Mouse (Mus musculus) right cerebral cortex, adult 2 months (tissue): ENCODE measurements around the gene Adcy7.

ENCODE experiments used
- DNase-seq, 2 experiments: peaks; one replicate each; pipeline ENCODE4 v3.0.0; 2021 to 2022; ENCODE audit warnings: low spot score in 2 of 2

The Adcy7 gene

DNA sequence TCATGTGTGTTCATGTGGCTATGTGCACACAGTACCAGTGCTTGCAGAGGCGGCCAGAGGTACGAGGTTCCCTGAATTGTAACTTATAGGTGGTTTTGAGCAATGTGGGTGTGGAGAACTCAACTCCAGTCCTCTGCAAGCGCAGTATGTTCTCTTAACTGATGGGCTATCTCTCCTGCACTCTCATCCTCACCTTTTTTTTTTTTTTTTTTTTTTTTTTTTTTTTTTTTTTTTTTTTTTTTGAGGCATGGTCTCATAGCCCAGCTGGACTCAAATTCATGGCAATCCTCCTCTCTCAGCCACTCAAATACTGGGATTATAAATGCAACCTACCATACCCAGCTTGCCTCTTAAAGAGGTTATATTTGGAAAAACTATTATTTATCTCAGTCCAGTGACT is 58.6 kb downstream of the Adcy7 start:
- no peak for DNase-seq

DNA sequence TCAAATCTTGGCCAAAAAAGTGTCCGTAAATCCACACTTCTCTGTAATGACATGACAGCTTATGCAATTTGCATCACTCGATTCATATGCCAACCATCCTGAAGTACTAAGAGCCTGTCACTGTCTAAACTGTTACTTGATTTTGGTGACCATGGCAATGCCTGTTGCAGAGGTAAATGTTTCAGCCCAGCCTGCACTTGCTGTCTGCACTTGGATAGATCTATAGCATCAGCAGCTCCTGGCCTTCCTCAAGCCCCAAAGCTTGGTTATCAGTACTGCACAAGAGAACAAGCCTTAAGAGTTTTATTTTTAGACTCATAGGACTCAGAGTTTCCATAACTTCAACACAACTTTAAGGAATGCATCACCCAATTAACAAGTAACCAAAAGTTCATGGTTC is 62.2 kb downstream of the Adcy7 start:
- no peak for DNase-seq

DNA sequence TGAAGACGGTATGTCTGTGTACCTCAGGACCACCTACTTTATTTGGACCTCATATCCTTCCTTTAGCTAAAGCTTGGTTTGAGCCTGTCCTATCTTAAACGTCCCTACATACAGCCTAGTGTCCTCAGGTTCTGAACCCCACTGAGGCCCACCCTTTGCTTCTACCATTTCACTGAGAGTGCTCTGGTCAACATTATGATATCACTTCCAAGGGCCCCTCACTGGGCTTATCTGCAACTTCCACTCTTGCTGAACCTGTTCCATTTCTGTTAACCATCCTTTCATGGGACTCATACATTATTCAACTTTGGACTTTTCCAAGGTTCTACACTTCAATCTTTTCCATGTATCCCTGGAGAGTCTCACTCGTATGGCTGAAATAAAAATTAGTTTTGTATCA is 62.8 kb downstream of the Adcy7 start:
- DNase-seq: no peak

DNA sequence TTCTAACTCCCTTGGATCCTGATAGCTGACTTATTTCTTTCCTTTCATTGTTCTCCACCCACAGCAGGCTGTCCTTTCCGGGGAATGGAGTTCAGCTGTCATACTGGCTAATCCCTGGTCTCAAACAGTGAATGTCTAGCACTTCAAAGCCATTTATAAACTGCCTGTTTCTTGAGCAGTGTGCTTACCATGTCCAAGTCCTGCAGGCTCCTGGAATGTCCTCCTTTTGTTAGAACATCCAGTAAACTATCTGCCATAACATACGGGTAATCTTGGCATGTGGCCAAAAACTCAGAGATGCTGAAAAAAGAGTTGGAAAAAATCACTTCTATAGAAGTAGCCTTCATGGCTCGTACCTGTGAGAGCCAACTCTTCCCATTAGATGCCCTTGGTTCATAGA is 67.0 kb downstream of the Adcy7 start:
- peak; percentile 25 to 32 for DNase-seq

DNA sequence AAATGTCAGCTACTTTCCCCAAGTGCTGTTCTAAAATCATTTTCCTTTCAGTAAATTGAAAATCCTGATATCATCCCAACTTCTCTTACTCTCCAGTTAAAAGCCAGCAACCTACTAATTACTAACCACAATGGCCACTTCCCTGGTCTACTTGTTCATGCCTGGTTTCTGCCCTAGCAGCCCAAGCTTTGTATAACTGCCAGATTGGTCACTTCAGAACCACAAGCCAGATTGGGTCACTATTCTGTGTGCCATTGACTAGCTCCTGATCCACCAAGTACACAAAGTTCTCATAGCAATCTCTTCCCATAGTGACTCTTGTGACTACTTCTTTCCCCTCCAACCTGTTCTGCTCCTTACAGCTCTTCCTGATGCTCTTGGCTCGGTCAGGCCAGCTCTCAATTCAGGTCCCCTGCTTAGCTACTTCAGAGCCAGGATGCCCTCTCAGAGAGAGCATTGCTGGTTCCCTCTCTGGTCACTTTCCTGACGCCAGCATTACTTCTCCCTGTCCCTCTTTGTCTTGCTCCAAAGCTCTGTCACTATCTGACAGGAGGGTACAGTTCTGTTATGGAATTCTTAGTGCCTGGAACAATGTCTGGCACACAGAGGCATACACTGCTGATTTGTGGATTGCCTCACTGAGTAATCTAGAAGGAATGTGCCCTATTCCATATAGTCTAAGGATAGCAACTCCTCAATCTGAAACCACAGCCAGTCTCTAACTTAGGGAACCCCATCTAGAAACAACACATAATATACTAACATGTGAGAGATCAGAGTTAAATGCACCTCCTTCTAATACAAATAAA is 67.9 kb downstream of the Adcy7 start:
- DNase-seq: no peak

DNA sequence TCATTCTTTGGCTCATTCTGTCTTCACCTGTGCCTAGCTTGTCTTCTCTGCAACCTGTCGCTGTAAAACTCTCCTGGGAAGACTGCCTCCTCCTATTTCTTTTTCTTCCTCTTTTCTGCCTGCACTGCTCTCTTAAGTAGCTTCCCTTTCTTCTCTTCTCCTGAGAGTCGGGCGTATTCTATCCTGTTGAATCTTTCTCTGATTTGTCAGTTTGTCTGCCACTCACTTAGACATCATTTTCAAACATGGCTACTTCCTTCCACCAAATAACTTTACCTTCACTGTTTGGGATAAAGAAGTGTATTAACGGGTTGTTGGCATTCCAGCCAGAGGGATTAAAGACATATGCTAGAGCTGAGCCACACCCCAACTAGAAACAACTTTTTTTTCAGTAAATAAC is 69.8 kb downstream of the Adcy7 start:
- DNase-seq: no peak

DNA sequence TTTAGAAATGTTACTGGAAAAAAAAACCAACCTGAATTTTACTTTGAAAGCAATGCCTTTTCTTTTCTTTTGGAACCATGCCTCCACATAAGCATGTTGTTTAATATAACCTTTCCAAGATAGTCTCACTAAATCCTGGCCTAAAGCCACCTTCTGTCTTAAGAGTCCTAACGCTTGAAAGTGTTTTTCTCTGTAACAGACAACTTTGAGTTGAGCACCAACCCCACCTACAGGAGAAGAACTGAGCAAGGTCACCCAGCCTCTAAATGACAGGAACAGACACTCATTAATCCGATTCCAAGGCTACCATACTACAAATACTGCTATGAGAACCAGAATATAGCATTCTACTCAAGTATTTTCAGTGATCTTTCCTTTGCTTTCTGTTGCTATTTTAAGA is 76.8 kb downstream of the Adcy7 start:
- no peak for DNase-seq

DNA sequence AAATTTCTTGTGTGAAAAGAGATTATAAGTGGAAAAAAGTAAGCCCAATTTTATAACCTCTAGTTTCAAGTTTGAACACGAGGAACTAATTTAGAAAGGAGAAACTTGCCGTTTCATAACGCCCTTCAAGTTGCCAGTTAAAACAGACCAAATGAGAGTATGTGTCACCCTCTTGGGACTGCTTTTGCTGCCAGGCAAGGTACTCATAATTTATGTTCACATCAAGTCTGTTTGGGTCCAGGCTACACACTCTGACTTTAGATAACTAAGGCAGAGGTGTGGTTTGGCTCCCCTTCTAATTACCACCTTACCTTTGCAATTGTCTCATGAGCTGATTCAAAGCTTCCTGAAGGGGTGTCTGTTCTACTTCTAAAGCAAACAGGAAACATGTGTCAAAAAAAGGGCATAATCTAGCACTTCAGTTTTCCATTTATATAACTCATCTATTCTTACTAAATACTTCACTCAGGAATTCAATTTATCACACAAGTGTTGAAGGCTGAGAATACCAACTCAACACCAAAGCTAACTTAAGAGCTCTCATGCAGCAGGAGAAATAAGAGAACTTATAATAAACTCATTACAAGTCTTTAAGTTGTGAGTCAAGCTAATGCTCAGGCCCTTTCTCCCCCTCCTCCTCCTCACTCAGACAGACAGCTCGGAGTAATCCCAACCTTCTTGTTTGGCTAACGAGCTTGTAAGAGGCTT is 85.2 kb downstream of the Adcy7 start:
- DNase-seq: no peak

DNA sequence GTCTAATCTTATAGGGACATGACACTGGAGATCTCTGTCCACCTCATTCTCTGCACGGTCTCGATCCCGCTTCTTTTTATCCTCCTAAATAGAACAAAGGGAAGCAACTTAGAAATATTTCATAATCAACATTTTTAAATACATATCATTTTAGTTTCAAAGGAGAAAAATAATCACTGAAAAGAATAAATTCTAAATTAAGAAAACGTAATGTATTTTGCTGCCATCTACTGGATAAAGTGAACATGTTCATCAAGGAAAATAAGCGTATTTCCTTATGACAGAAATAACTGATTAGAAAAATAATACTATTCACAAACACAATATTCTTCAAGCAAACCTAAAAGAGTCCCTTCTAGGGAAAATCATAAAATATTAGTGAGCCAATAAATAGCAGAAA is 85.7 kb downstream of the Adcy7 start:
- DNase-seq: no peak

DNA sequence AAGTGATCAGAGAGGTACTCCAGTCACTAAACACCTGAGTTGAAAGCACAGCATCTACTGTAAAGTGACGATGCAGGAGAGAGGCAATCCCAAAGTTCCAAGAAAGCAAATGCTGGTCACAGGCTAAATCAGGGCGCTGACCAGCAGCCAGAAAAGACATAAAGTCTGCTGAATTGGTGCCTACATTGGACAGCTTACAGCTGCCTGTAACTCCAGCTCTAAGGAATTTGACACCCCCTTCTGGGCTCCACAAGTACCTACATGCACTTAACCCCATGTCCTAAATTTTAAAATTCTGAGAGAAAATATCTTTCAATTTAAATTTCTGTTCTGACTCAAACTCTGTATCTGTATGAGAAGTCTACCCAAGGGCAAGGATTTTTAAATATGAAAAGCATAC is 87.8 kb downstream of the Adcy7 start:
- no peak for DNase-seq

DNA sequence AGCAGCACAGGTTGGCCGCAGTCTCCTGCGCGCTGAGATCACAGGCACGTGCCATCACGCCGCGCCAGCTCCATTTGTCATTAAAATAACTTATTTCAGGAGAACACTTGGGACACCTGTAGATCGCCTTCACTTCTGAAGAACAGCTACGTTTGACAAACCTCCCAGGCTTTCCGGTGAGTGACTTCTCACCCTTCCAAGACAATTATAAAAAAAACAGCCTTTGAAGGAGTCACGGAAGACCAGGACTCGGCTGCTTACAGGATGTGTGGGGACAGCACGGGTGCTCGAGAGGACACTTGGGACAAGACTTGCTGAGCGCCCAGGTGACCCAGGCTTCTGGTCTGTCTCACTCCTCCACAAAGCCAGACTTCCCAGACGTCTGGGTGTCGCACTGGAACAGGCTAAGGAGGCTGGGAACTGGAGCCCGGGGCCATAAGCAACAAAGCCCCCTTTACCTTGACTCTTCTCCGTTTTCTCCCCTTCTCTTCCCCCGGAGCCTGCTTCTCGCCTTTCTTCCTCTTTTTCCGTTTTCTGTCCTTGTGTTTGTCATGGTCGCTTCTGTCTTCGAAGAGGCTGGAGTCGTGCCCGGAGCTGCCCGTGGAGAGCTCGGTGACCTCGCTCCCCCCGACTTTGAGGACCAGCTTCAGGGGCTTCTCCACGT is 89.0 kb downstream of the Adcy7 start:
- DNase-seq: peak in 1 of 2 experiments; percentile 26

DNA sequence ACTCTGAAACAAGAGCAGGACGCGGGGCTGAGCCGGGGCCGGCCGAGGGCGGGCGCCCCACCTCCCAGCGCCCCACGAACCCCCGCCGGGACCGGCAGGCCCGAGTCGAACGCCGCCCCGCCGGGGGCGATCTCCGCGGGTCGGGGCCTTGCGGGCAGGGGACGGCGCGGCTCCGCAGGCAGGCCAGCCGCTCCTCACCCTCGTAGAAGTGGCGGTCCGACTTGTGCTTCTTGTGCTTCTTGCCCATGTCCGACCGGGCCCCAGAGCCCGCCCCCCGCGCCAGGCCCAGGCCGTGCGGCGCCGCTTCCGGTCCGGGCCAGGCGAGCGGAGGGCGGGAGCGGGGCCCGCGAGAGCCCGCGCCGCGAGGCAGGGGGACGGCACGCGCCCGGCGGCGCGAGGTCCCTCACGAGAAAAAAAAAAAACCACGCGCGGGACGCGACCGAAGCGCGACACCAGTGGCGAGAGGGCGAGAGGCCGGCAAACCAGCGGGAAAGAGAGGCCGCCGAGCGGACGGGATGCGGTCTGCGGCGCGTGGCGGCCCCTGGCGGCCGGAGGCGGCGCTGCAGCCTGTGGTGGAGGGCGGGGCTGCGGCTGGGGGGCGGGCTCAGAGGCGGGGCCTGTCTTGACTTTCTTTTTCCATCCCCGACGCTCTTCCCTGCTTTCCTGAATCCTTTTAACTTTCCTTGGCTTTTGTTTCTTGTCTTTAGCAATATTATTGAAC is 89.7 kb downstream of the Adcy7 start, which contains the start of gene Brd7:
TSS of gene Brd7 (minus strand) at position 487 of the 721 bp plus-strand sequence.
- DNase-seq: peak; percentile 83 to 85

DNA sequence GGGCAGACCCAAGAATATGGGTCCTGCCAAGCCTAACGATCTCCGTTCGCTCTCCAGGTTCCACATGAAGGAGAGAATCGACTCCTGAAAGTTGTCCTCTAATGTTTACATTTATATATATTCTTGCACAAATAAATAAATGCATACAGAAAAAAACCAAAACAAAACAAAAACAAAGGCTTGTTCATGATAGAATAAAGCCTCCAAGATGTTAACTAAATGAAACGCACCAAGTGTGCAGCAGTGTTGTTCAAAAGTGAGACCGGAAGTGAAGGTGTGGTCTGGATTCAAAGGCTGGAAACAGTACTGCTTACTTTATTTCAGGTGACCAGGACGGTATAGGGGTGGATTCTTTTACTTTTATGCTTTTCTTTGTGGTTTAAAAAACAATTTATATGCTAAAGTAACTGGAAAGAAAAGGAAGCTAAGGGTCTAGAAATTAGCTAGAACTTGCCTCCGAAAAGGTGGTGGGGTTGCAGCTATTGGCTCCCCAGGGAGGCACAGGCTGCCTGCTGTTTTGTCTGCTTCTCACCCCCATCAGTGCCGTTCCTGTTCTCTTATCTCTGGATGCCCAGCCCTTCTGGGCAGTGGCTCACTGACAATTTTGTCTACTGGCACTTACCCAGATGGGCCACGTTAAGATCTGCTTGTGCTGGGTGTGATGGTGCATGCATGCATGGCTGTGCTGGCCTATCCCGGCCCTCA is 90.4 kb downstream of the Adcy7 start:
- DNase-seq: no peak

DNA sequence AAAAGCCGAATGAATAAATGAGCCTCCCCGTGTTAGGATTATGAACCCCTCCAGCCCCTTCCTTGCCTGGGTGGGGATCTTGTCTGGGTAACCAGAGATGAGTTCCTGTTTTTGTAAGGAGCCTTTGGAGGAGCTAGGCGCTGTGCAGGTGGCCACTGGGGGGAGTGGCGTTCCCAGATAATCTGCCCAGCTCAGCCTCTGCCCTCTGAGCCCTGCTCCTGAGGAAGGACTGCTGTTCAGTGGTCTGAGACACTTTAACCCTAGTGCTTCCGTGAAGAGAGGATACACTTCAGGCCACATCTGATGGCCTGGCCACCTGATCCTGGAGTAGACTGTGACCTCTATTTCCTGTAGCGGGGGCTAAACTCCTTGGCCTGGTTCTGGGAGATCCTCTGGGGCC is 97.0 kb downstream of the Adcy7 start:
- DNase-seq: no peak

DNA sequence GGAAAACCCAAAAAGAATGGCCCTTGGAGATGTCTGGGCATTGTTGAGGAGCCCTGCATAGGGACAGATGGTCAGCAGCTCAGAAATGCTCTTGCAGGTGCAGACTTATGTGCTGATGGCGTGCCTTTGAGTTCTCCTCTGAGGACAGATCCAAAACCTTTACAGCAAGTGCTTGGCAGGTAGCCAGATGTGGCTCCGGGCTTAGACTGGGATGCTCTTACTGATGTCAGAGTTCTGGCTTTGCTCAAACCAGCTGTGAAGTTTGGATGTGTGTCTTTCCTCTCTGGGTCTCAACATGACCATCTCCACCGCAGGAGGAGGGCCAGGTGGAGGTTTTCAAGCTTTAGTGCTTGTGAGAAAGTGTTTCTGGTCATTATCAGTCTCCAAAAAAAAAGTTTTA is 97.6 kb downstream of the Adcy7 start:
- DNase-seq: no peak

DNA sequence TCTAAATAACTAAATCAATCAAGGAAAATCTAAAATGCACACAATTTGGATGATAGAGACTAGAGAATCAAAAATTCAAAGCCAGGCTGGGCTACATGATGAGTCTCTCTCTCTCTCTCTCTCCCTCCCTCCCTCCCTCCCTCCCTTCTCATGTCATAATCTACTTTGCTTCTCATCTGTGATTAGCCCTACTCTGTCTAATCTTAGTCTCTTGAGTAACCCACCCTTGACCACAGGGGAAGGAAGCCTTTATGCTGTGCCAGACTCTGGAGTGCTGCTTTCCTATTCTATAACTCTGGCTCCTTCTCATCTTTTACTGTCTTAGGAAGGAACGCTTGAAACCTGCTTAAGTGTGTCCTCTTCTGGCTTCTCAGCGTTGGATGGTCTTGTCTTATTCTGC is 99.3 kb downstream of the Adcy7 start:
- DNase-seq: no peak

DNA sequence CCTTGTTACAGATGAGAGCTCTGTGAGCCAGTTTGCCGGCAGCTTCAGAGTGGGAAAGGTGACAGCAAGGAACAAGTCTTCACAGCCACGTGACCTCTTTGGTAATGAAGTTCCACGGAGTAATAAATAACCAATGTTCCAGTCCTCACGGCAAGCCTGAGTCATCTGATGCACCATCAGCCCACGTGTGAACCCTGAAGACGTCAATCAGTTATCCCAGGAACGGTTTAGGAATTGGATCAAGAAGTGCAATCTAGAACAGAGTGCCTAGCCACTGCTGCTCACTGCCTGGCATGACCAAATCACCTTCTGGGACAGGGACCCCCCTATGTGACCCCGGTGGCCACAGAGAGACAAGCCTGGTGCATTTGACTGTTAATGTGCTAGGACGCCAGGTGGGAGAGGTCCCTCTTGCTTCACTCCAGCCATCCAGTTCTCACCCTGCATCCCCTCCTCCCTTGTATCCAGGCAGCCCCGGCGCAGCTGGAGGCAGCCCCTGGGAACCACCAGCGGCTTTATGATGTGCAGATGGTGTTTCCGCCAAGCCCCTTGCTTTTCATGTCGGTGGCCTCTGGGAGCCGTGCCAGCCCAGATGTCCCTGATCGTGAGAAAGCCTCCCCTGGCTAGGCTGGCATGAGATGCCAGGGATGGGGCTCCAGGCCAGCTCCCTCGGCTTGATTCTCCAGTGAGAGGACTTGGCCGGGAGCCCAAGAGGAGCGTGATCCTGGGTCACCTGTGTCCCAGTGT is 104.8 kb downstream of the Adcy7 start:
- DNase-seq: peak; percentile 15 to 37
